Mouse (Mus musculus): ENCODE measurements at regions not wholly inside any gene's neighbourhood (a gene's known extent, or its start where the extent isn't known, plus 50 kb on each side); places are given as distances from the start of the nearest gene placed in this dataset.
"Not testable (repeated sequence)": the region's sequence is repeated elsewhere in the genome, so short reads cannot be mapped to it uniquely, and the experiment has no call there.

GRCm38 (mm10) chr4:8084954-8085639 is 153.7 kb downstream of the Car8 start:
- peak; percentile 92 to 94 for DNase-seq

GRCm38 (mm10) chr4:8079349-8079748 is 159.5 kb downstream of the Car8 start:
- no peak for DNase-seq

- DNase-seq, result no peak
Measured at GRCm38 (mm10) chr4:8072989-8073573, 165.8 kb downstream of the Car8 start.

- DNase-seq, result not testable (repeated sequence)
Measured at GRCm38 (mm10) chr4:8070693-8071092, 168.1 kb downstream of the Car8 start.

GRCm38 (mm10) chr4:8068086-8068485 is 170.8 kb downstream of the Car8 start:
- DNase-seq, result no peak

GRCm38 (mm10) chr4:8041776-8042175 is 197.1 kb downstream of the Car8 start:
- no peak for DNase-seq

GRCm38 (mm10) chr4:8037863-8038262 is 201.0 kb downstream of the Car8 start:
- DNase-seq, result no peak

- not testable (repeated sequence) for DNase-seq
Measured at GRCm38 (mm10) chr4:8033402-8033801, 205.4 kb downstream of the Car8 start.

- DNase-seq, result peak; percentile 66 to 74
Measured at GRCm38 (mm10) chr4:8005155-8005554, 233.7 kb downstream of the Car8 start.

- no peak for DNase-seq
Measured at GRCm38 (mm10) chr4:7997575-7997953, 241.3 kb downstream of the Car8 start.

GRCm38 (mm10) chr4:7996923-7997574 is 241.8 kb downstream of the Car8 start:
- DNase-seq, result no peak

- DNase-seq, result no peak
Measured at GRCm38 (mm10) chr4:7992944-7993343, 245.9 kb downstream of the Car8 start.

- peak; percentile 7 for DNase-seq
Measured at GRCm38 (mm10) chr4:7987781-7988180, 251.1 kb downstream of the Car8 start.

GRCm38 (mm10) chr4:7987346-7987745 is 251.5 kb downstream of the Car8 start:
- DNase-seq, result no peak

GRCm38 (mm10) chr4:7984814-7985213 is 254.0 kb downstream of the Car8 start:
- DNase-seq, result no peak

GRCm38 (mm10) chr4:7979772-7980351 is 259.0 kb downstream of the Car8 start:
- no peak for DNase-seq

- DNase-seq, result no peak
Measured at GRCm38 (mm10) chr4:7977661-7978444, 261.0 kb downstream of the Car8 start.

- no peak for DNase-seq
Measured at GRCm38 (mm10) chr4:7970272-7970671, 268.6 kb downstream of the Car8 start.

- DNase-seq, result no peak
Measured at GRCm38 (mm10) chr4:7965663-7966062, 273.2 kb downstream of the Car8 start.

GRCm38 (mm10) chr4:7961521-7962172 is 277.2 kb downstream of the Car8 start:
- no peak for DNase-seq

- no peak for DNase-seq
Measured at GRCm38 (mm10) chr4:7960335-7960734, 278.5 kb downstream of the Car8 start.

- no peak for DNase-seq
Measured at GRCm38 (mm10) chr4:7948020-7948419, 290.8 kb downstream of the Car8 start.

All from cerebellum, postnatal 10 days (tissue).